Mouse (Mus musculus) midbrain, embryonic 13.5 days (tissue): ENCODE data around the gene Tmem252. TPM values are rescaled to one million over a fixed set of nuclear protein-coding genes. Genes with fewer than 3 reads are reported as not detected.
"Not testable (repeated sequence)": the region's sequence is repeated elsewhere in the genome, so short reads cannot be mapped to it uniquely, and the experiment has no call there.

ENCODE experiments used
- ATAC-seq: fragments of 200-750 bp; cut with Nextera tagmentation; 2 replicates; pipeline ENCODE4 v1.8.0; 2017; ENCODE audit warnings: mild to moderate bottlenecking, moderate TSS enrichment, moderate library complexity
- H3K27ac ChIP-seq: fragments of 300-500 bp; sonication (generic); 2 replicates; pipeline ENCODE4 v1.5.1; 2015; ENCODE audit warnings: inconsistent platforms, mild to moderate bottlenecking, moderate library complexity
- H3K27me3 ChIP-seq: fragments of 300-500 bp; sonication (generic); 2 replicates; pipeline ENCODE4 v1.6.1; 2015; ENCODE audit warnings: mild to moderate bottlenecking, inconsistent platforms
- H3K36me3 ChIP-seq: fragments of 300-500 bp; sonication (generic); 2 replicates; pipeline ENCODE4 v1.6.1; 2015; ENCODE audit warnings: mild to moderate bottlenecking, inconsistent platforms
- H3K4me1 ChIP-seq: fragments of 300-500 bp; sonication (generic); replicated peaks from 2 replicates; pipeline ENCODE4 v1.6.1; 2015; ENCODE audit warnings: inconsistent platforms
- H3K4me2 ChIP-seq: fragments of 300-500 bp; sonication (generic); replicated peaks from 2 replicates; pipeline ENCODE4 v1.6.1; 2015; ENCODE audit warnings: moderate library complexity, mild to moderate bottlenecking, inconsistent platforms
- H3K4me3 ChIP-seq: fragments of 300-500 bp; sonication (generic); replicated peaks from 2 replicates; pipeline ENCODE4 v1.5.1; 2015; ENCODE audit warnings: mild to moderate bottlenecking, inconsistent platforms
- H3K9ac ChIP-seq: fragments of 300-500 bp; sonication (generic); replicated peaks from 2 replicates; pipeline ENCODE4 v1.6.1; 2015; ENCODE audit warnings: mild to moderate bottlenecking, inconsistent platforms
- H3K9me3 ChIP-seq: fragments of 300-500 bp; sonication (generic); 2 replicates; pipeline ENCODE4 v1.6.1; 2016; ENCODE audit warnings: mild to moderate bottlenecking, inconsistent platforms
- WGBS: fragments of 180-500 bp; shearing (Covaris S2); methylation state at CpG from one replicate; pipeline ENCODE4 v1.1.7; 2015; 5-methylcytosine and 5-hydroxymethylcytosine counted together
- polyA plus RNA-seq: library from polyadenylated mRNA; unstranded; fragments of >200 nt; fragmentation: Nextera tagmentation; extraction: Ambion mirVana; gene quantifications from 2 replicates; pipeline ENCODE4 v1.2.1, GENCODE M21; 2015

The Tmem252 gene
- polyA plus RNA-seq, 1 experiment from 2014 or later, result 1.1 TPM

- Histone ChIP-seq H3K9me3 (no peaks in the 10 kb centered on the region), H3K27me3 (no peaks in the 10 kb centered on the region), H3K4me1 (0 out of 2 replicates have a peak, but pooled peaks cover 2% of the 10 kb centered on the region), H3K27ac (no peak overlapping the region), H3K4me3 (no peak overlapping the region), H3K9ac (no peak overlapping the region), H3K4me2 (no peak overlapping the region), H3K36me3 (no peaks in the 10 kb centered on the region)
- 87% methylated on average over 6 of the region's 6 CpGs for WGBS
- ATAC-seq, result no peak
Measured at GRCm38 (mm10) chr19:24688327-24688726, 14.5 kb downstream of the Tmem252 start.

- no peak overlapping the region for H3K27ac ChIP-seq
- ATAC-seq, result no peak
- H3K9me3 ChIP-seq, result no peaks in the 10 kb centered on the region
- no peak overlapping the region for H3K4me2 ChIP-seq
- H3K4me3 ChIP-seq, result no peak overlapping the region
- H3K4me1 ChIP-seq, result 0 out of 2 replicates have a peak, but pooled peaks cover 2% of the 10 kb centered on the region
- 93% methylated on average over 4 of the region's 4 CpGs for WGBS
- H3K9ac ChIP-seq, result no peak overlapping the region
- H3K27me3 ChIP-seq, result no peaks in the 10 kb centered on the region
- H3K36me3 ChIP-seq, result no peaks in the 10 kb centered on the region
Measured at GRCm38 (mm10) chr19:24689531-24689930, 15.7 kb downstream of the Tmem252 start.

GRCm38 (mm10) chr19:24692691-24693090, 18.9 kb downstream of the Tmem252 start:
- Histone ChIP-seq H3K4me1 (0 out of 2 replicates have a peak, but pooled peaks cover 2% of the 10 kb centered on the region), H3K27ac (no peak overlapping the region), H3K4me2 (no peak overlapping the region), H3K4me3 (no peak overlapping the region), H3K9ac (no peak overlapping the region), H3K9me3 (no peaks in the 10 kb centered on the region), H3K27me3 (no peaks in the 10 kb centered on the region), H3K36me3 (no peaks in the 10 kb centered on the region)
- no peak for ATAC-seq
- WGBS, result 94% methylated on average over 2 of the region's 2 CpGs

GRCm38 (mm10) chr19:24697946-24698345, 24.1 kb downstream of the Tmem252 start:
- no peak overlapping the region for H3K9ac ChIP-seq
- H3K4me3 ChIP-seq, result no peak overlapping the region
- H3K4me2 ChIP-seq, result no peak overlapping the region
- peaks cover 3% of the 10 kb centered on the region; the same call in 1 of the 2 replicates for H3K27me3 ChIP-seq
- H3K36me3 ChIP-seq, result no peaks in the 10 kb centered on the region
- 48% methylated on average over 1 of the region's 1 CpGs for WGBS
- ATAC-seq, result no peak
- no peaks in the 10 kb centered on the region for H3K9me3 ChIP-seq
- no peak overlapping the region for H3K27ac ChIP-seq
- no peaks in the 10 kb centered on the region for H3K4me1 ChIP-seq

- no peak overlapping the region for H3K9ac ChIP-seq
- H3K36me3 ChIP-seq, result no peaks in the 10 kb centered on the region
- peaks cover 3% of the 10 kb centered on the region; the same call in 1 of the 2 replicates for H3K27me3 ChIP-seq
- no peaks in the 10 kb centered on the region for H3K4me1 ChIP-seq
- ATAC-seq, result no peak
- H3K9me3 ChIP-seq, result no peaks in the 10 kb centered on the region
- WGBS, result 81% methylated on average over 5 of the region's 5 CpGs
- no peak overlapping the region for H3K4me2 ChIP-seq
- H3K4me3 ChIP-seq, result no peak overlapping the region
- no peak overlapping the region for H3K27ac ChIP-seq
Measured at GRCm38 (mm10) chr19:24698651-24699050, 24.8 kb downstream of the Tmem252 start.

- no peak for ATAC-seq
- Histone ChIP-seq H3K4me2 (no peak overlapping the region), H3K27me3 (peaks cover 3% of the 10 kb centered on the region; the same call in 1 of the 2 replicates), H3K4me1 (no peaks in the 10 kb centered on the region), H3K9ac (no peak overlapping the region), H3K36me3 (no peaks in the 10 kb centered on the region), H3K27ac (no peak overlapping the region), H3K4me3 (no peak overlapping the region), H3K9me3 (no peaks in the 10 kb centered on the region)
- WGBS, result 77% methylated on average over 3 of the region's 3 CpGs
Measured at GRCm38 (mm10) chr19:24699196-24699595, 25.4 kb downstream of the Tmem252 start.

GRCm38 (mm10) chr19:24699910-24700309, 26.1 kb downstream of the Tmem252 start:
- no peak for ATAC-seq
- H3K27ac ChIP-seq, result no peak overlapping the region
- H3K27me3 ChIP-seq, result peaks cover 3% of the 10 kb centered on the region; the same call in 1 of the 2 replicates
- H3K36me3 ChIP-seq, result no peaks in the 10 kb centered on the region
- H3K4me1 ChIP-seq, result no peaks in the 10 kb centered on the region
- H3K4me3 ChIP-seq, result no peak overlapping the region
- H3K9ac ChIP-seq, result no peak overlapping the region
- no peaks in the 10 kb centered on the region for H3K9me3 ChIP-seq
- no peak overlapping the region for H3K4me2 ChIP-seq

GRCm38 (mm10) chr19:24700664-24701063, 26.9 kb downstream of the Tmem252 start:
- H3K9ac ChIP-seq, result no peak overlapping the region
- 81% methylated on average over 5 of the region's 5 CpGs for WGBS
- H3K4me1 ChIP-seq, result no peaks in the 10 kb centered on the region
- H3K27me3 ChIP-seq, result peaks cover 3% of the 10 kb centered on the region; the same call in 1 of the 2 replicates
- H3K27ac ChIP-seq, result no peak overlapping the region
- no peak for ATAC-seq
- H3K36me3 ChIP-seq, result no peaks in the 10 kb centered on the region
- H3K4me2 ChIP-seq, result no peak overlapping the region
- H3K4me3 ChIP-seq, result no peak overlapping the region
- no peaks in the 10 kb centered on the region for H3K9me3 ChIP-seq

- no peak for ATAC-seq
- no peak overlapping the region for H3K27ac ChIP-seq
- H3K9ac ChIP-seq, result no peak overlapping the region
- WGBS, result 73% methylated on average over 8 of the region's 8 CpGs
- H3K36me3 ChIP-seq, result no peaks in the 10 kb centered on the region
- no peaks in the 10 kb centered on the region for H3K9me3 ChIP-seq
- no peaks in the 10 kb centered on the region for H3K4me1 ChIP-seq
- peaks cover 3% of the 10 kb centered on the region; the same call in 1 of the 2 replicates for H3K27me3 ChIP-seq
- no peak overlapping the region for H3K4me3 ChIP-seq
- H3K4me2 ChIP-seq, result no peak overlapping the region
Measured at GRCm38 (mm10) chr19:24701716-24702115, 27.9 kb downstream of the Tmem252 start.

GRCm38 (mm10) chr19:24703168-24703567, 29.4 kb downstream of the Tmem252 start:
- not testable (repeated sequence) for H3K9ac ChIP-seq, H3K4me2 ChIP-seq, H3K27me3 ChIP-seq, H3K4me1 ChIP-seq, ATAC-seq, H3K9me3 ChIP-seq, H3K27ac ChIP-seq, H3K4me3 ChIP-seq, H3K36me3 ChIP-seq
- WGBS, result 68% methylated on average over 1 of the region's 1 CpGs

GRCm38 (mm10) chr19:24703680-24704079, 29.9 kb downstream of the Tmem252 start:
- no peak for ATAC-seq
- no peak overlapping the region for H3K4me3 ChIP-seq
- H3K4me1 ChIP-seq, result no peaks in the 10 kb centered on the region
- 81% methylated on average over 8 of the region's 8 CpGs for whole genome bisulfite sequencing
- H3K27me3 ChIP-seq, result peaks cover 3% of the 10 kb centered on the region; the same call in 1 of the 2 replicates
- H3K4me2 ChIP-seq, result no peak overlapping the region
- no peak overlapping the region for H3K9ac ChIP-seq
- no peak overlapping the region for H3K27ac ChIP-seq
- no peaks in the 10 kb centered on the region for H3K9me3 ChIP-seq
- H3K36me3 ChIP-seq, result no peaks in the 10 kb centered on the region

GRCm38 (mm10) chr19:24704326-24704725, 30.5 kb downstream of the Tmem252 start:
- H3K4me3 ChIP-seq, result no peak overlapping the region
- H3K27me3 ChIP-seq, result peaks cover 3% of the 10 kb centered on the region; the same call in 1 of the 2 replicates
- H3K4me1 ChIP-seq, result no peaks in the 10 kb centered on the region
- H3K27ac ChIP-seq, result no peak overlapping the region
- no peak overlapping the region for H3K4me2 ChIP-seq
- no peak overlapping the region for H3K9ac ChIP-seq
- no peaks in the 10 kb centered on the region for H3K36me3 ChIP-seq
- 81% methylated on average over 2 of the region's 2 CpGs for WGBS
- no peaks in the 10 kb centered on the region for H3K9me3 ChIP-seq
- ATAC-seq, result no peak

- WGBS, result 49% methylated on average over 1 of the region's 1 CpGs
- Histone ChIP-seq H3K27me3 (peaks cover 3% of the 10 kb centered on the region; the same call in 1 of the 2 replicates), H3K4me3 (no peak overlapping the region), H3K4me1 (no peaks in the 10 kb centered on the region), H3K27ac (no peak overlapping the region), H3K4me2 (no peak overlapping the region), H3K9me3 (no peaks in the 10 kb centered on the region), H3K9ac (no peak overlapping the region), H3K36me3 (no peaks in the 10 kb centered on the region)
- ATAC-seq, result no peak
Measured at GRCm38 (mm10) chr19:24705395-24705794, 31.6 kb downstream of the Tmem252 start.
